Mouse (Mus musculus): ENCODE results near the gene Sufu. TPM values are rescaled to one million over a fixed set of nuclear protein-coding genes. Genes with fewer than 3 reads are reported as not detected.

Sufu gene
- total RNA-seq, 2 experiments from 2014 or later = 5.0 to 5.4 TPM

GRCm38 (mm10) chr19:46429250-46429649, 32.6 kb downstream of the Sufu start:
- DNase-seq (ENCODE audit: low spot score) = no peak

GRCm38 (mm10) chr19:46433712-46434111, 37.0 kb downstream of the Sufu start:
- DNase-seq (ENCODE audit: low spot score) = no peak

GRCm38 (mm10) chr19:46434148-46434547, 37.5 kb downstream of the Sufu start:
- DNase-seq (ENCODE audit: low spot score) = no peak

DNA sequence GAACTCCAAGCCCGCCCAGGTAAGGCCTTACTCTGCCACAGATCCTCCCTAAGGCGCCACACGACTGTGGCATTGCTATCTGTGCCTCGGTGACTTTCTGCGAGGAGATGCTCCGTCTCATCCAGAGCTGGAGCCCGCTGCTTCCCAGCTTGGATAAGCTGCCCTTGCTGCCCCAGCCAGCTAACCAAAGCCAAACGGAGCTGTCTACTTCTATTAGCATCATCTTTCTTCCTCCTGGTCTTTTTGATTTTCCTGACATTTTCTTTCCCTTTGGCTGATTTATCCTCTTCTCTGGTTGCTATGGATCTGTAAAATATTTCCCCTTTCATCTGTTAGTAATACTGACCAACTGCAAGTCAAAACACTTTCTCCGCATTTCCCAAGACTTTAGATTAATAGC, 37.9 kb downstream of the Sufu start:
- DNase-seq (ENCODE audit: low spot score) = no peak

GRCm38 (mm10) chr19:46435492-46435891, 38.8 kb downstream of the Sufu start:
- no peak for DNase-seq (ENCODE audit: low spot score)

DNA sequence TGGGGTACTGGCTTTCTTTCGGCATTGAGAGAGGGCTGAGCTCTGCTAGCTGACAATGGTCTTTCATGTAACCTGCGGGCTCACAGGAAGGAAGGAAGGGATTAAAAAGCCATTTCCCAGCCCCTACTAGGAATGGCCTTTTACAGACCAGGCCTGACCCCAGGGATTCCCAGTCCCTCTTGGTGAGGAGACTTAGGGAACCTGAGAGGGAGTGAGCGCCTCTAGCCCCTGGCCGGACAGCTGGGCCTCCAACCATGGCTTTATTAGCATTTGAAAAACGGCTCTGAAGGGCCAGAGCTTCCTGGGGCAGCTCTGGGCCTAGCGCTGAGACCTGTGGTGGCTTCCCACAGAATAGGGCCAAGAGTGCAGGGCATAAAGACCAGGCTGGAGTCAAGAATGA, 46.8 kb downstream of the Sufu start:
- DNase-seq (ENCODE audit: low spot score) = no peak

DNA sequence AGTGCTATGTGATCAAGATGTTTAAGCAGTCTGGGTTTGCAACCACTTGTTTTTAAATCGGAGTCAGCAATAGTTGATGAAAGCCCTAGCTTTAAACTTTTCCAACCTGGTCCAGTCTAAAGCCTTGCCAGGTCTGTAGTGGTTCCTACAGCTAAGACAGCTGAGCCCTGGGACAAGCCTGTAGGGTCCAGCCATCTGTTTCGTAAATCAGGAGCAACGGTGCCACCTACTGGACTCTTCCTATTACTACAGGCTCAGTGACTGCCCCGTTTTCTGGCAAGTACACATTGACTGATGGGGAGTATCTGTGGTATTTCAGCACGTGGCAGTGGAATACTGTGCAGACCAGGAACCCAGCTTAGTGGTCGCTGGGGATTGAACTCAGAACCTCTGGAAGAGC, 47.5 kb downstream of the Sufu start:
- peak; percentile 88 for DNase-seq (ENCODE audit: low spot score)

DNA sequence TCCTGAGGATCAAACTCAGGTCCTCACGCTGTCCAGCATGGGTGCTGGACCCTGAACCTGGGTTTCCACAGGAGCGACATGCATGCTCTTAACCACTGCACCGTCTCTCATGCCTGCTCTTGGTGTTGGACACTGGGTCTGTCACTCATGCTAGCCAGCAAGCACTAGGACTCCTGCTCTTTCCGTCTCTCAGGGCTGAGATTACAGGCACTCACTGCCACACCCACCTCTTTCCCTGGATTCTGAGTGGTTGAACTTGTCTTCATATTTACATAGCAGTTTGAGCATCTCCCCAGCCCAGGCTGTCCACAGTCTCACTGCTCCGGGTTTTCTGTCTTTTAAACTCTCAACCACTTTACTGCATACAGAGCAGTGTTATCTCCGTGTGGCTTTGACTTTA, 48.9 kb downstream of the Sufu start:
- no peak for DNase-seq (ENCODE audit: low spot score)

- DNase-seq (ENCODE audit: low spot score) = no peak
These were observed 49.8 kb downstream of the Sufu start for GRCm38 (mm10) chr19:46446436-46447020.

GRCm38 (mm10) chr19:46447110-46447509, 50.4 kb downstream of the Sufu start:
- DNase-seq (ENCODE audit: low spot score) = no peak

GRCm38 (mm10) chr19:46447911-46448310, 51.2 kb downstream of the Sufu start:
- no peak for DNase-seq (ENCODE audit: low spot score)

- DNase-seq (ENCODE audit: low spot score) = no peak
These were observed 52.7 kb downstream of the Sufu start for GRCm38 (mm10) chr19:46449261-46450005.

GRCm38 (mm10) chr19:46452052-46452827, 55.5 kb downstream of the Sufu start:
- DNase-seq (ENCODE audit: low spot score) = peak; percentile 67

GRCm38 (mm10) chr19:46452916-46453315, 56.2 kb downstream of the Sufu start:
- no peak for DNase-seq (ENCODE audit: low spot score)

- no peak for DNase-seq (ENCODE audit: low spot score)
These were observed 57.6 kb downstream of the Sufu start for GRCm38 (mm10) chr19:46454126-46454880.

GRCm38 (mm10) chr19:46455032-46455431, 58.3 kb downstream of the Sufu start:
- DNase-seq (ENCODE audit: low spot score) = no peak

DNA sequence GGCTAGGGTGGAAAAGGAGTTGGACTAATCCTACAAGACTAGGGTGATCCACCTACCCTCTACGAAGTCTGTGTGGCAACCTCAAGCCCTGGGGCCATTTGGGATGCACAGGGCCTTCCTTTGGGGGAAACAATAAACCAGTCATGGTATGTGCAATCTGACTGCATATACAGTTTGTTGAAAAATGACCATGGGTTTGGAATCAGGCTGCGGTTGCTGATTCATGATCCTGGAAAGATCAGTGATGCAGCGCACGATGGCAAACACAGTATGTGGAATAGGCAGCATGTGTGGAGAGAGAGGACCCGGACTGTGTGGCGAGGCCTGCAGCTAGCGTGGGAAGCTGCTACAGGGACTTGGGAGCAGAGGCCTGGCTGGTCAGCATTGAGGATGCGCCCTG, 58.9 kb downstream of the Sufu start:
- DNase-seq (ENCODE audit: low spot score) = no peak

DNA sequence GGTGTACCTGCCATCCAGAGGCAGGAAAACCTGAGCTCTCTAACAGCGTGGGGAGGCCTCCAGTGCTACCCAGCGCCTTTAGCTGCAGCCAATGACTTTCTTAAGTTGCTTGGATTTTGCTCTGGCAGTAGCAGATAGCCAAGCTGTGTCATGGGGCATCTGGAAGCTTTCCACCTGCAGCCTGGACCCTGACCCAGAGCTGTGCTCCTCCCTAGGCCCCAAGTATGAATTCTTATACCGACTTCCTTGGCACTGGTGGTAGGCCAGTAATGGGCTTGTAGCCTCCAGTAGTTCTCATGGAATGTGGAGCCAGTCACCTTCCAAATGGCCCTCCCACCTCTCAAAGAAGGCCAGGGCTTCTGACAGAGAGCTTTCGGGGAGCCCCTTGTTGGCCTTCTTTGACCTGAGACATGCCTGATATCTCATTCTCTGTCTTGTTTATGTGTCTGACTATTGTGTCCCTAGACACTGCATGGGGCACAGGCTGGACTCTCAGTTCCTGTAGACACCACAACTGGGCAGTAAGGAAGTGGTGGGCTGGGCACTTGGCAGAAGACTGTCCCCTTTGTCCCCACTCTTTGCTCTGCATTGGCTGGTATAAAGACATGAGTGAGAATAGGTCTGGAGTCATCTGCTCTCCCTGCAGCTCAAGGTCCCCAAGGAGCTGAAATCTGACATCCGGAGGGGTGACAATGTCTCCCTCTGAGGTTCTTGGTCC, 59.5 kb downstream of the Sufu start:
- DNase-seq (ENCODE audit: low spot score) = no peak

DNA sequence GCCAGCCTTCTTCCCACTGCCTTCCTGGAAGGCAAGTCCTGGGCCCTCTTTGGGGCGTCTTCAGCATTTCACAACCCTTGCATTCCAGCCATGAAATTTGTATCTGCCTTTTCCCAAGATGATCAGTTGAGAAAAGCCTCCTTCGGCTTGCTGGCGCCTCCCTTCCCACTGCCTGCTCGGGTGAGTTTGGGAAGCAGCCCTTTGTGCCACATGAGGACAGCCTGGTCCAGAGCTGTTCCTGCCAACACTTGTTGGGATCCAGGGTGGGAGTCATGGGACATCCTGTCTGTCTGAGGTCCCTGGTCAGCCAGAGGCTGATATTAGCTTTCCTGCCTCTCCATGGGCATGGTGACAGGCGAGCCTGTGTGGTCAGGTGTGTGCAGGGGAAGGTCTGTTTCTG, 61.1 kb downstream of the Sufu start:
- peak; percentile 41 for DNase-seq (ENCODE audit: low spot score)

DNA sequence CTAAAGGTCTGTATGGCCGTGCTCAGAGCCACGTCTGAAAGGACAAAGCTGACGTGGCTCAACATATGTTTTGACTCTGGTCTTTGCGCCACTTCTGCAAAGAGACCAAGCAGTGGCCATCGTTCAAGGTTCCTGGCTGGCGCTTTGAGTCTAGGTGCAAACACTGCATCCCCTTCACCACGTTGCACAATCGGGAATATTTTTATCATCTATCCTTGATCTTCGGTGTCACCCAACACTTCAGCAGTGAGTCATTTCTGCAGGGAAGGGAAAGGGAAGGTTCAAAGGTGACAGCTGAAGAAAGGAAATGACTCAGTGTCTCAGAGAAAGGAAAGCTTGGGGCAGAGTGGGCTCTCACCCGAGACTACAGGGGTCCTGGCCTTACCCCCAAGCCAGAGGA, 62.6 kb downstream of the Sufu start:
- DNase-seq (ENCODE audit: low spot score) = no peak

- DNase-seq (ENCODE audit: low spot score) = no peak
These were observed 63.2 kb downstream of the Sufu start for GRCm38 (mm10) chr19:46459889-46460288.
